Comparison of ENCODE assay signal across 8 mouse cellular contexts in the genomic region with DNA sequence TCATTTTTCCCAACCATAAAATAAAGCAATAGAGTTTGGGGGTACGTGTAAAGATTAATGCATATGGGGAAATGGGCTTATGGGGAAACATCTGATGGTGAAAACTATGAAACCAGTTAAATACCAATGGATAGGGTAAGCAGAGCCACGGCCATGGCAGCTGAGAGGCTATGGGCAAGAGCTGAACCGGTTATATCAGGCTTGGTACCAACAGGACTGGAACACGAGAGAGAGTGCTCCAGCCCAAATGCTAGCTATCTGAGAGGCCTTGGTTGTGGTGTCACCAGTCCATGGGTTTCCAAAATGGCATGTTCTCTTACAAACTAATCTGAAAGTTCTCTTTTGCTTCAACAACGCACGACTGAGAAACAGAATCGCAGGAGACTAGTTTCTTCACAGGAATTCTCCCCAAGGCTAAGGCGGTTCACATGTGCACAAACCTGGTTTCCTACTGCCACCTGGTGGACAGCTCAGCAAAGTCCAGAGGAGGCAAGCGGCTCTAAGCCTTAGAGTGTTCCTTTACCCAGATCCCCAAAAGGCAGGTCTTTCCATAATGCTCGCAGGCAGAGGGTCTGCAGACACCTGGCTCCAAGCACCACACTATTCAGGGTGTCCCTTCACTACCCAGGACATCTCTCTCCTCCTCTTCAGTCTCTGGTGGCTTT.
A peak's percentile ranks its signal among the peaks of the same experiment; 100 is the strongest.
DNase-seq lines count a peak whose midpoint lies in the region; ATAC-seq and TF ChIP-seq lines count a peak whose summit lies in the region.

No protein-coding gene starts in this region.

- H3K36me3 ChIP-seq in thymus, adult 2 months (ENCODE audit: control insufficient read depth, insufficient read depth, low read length) = no peaks in the 10 kb centered on the region
- no peaks in the 10 kb centered on the region for H3K36me3 ChIP-seq in limb, embryonic 10.5 days
- no peaks in the 10 kb centered on the region for H3K36me3 ChIP-seq in midbrain, embryonic 13.5 days
- H3K36me3 ChIP-seq in stomach, embryonic 16.5 days (ENCODE audit: control insufficient read depth, insufficient read depth, low read length) = no peaks in the 10 kb centered on the region

- H3K9me3 ChIP-seq in limb, embryonic 10.5 days (replicated peaks) = no peaks in the 10 kb centered on the region
- no peaks in the 10 kb centered on the region for H3K9me3 ChIP-seq in midbrain, embryonic 13.5 days
- H3K9me3 ChIP-seq in stomach, embryonic 16.5 days (replicated peaks; ENCODE audit: control insufficient read depth, low read length) = no peaks in the 10 kb centered on the region

- H3K27me3 ChIP-seq in thymus, adult 2 months (ENCODE audit: control insufficient read depth, insufficient read depth, low read length) = no peaks in the 10 kb centered on the region
- H3K27me3 ChIP-seq in limb, embryonic 10.5 days (ENCODE audit: low read depth, poor library complexity, severe bottlenecking) = no peaks in the 10 kb centered on the region
- H3K27me3 ChIP-seq in midbrain, embryonic 13.5 days = no peaks in the 10 kb centered on the region
- no peaks in the 10 kb centered on the region for H3K27me3 ChIP-seq in stomach, embryonic 16.5 days (ENCODE audit: control insufficient read depth, insufficient read depth, low read length)

- no peak overlapping the region for H3K27ac ChIP-seq in thymus, adult 2 months (ENCODE audit: control insufficient read depth, insufficient read depth, low read length)
- H3K27ac ChIP-seq in limb, embryonic 10.5 days = no peak overlapping the region
- no peak overlapping the region for H3K27ac ChIP-seq in midbrain, embryonic 13.5 days
- no peak overlapping the region for H3K27ac ChIP-seq in stomach, embryonic 16.5 days (ENCODE audit: low read length)

- TF ChIP-seq POLR2A in thymus, adult 2 months (IDR thresholded peaks at IDR 0.05; ENCODE audit: control insufficient read depth, extremely low read depth, insufficient read depth, low read length, poor library complexity) = no peak

- H3K4me1 ChIP-seq in thymus, adult 2 months (replicated peaks; ENCODE audit: control insufficient read depth, insufficient read depth, low read length) = no peaks in the 10 kb centered on the region
- H3K4me1 ChIP-seq in limb, embryonic 10.5 days = no peaks in the 10 kb centered on the region
- H3K4me1 ChIP-seq in midbrain, embryonic 13.5 days (replicated peaks) = no peaks in the 10 kb centered on the region
- H3K4me1 ChIP-seq in stomach, embryonic 16.5 days (ENCODE audit: control insufficient read depth, insufficient read depth, low read length) = no peaks in the 10 kb centered on the region

- peak; percentile 26 for DNase-seq in thymus, adult 2 months
- DNase-seq in thymus, adult 18-20 months = no peak
- peak; percentile 67 to 85 for DNase-seq in cerebellum, postnatal 4 days (ENCODE audit: low spot score in 2 of 2)
- peak; percentile 17 to 58 for DNase-seq in kidney, adult 8-10 months
- peak; percentile 83 for DNase-seq in limb, embryonic 10.5 days (ENCODE audit: low spot score)

- H3K4me3 ChIP-seq in thymus, adult 2 months (ENCODE audit: control insufficient read depth, insufficient read depth, low read length) = no peak overlapping the region
- H3K4me3 ChIP-seq in limb, embryonic 10.5 days = no peak overlapping the region
- H3K4me3 ChIP-seq in midbrain, embryonic 13.5 days (replicated peaks) = no peak overlapping the region
- H3K4me3 ChIP-seq in stomach, embryonic 16.5 days (replicated peaks; ENCODE audit: low read length) = no peak overlapping the region

- peak; percentile 16; the same call in 1 of the 2 replicates for TF ChIP-seq CTCF in thymus, adult 2 months (IDR thresholded peaks at IDR 0.05; ENCODE audit: borderline replicate concordance, control insufficient read depth, extremely low read depth, insufficient read depth, low read length, poor library complexity)

- ATAC-seq in granulocyte monocyte progenitor cell, adult 5-6 weeks (replicated peaks; ENCODE audit: poor library complexity, severe bottlenecking) = peak; percentile 68
- peak; percentile 98 for ATAC-seq in midbrain, embryonic 13.5 days
- ATAC-seq in stomach, embryonic 16.5 days (ENCODE audit: insufficient read depth, low FRiP score) = peak; percentile 77; the same call in 1 of the 2 replicates

- H3K9ac ChIP-seq in midbrain, embryonic 13.5 days (replicated peaks) = no peak overlapping the region
- H3K9ac ChIP-seq in stomach, embryonic 16.5 days (ENCODE audit: low read length) = no peak overlapping the region

- WGBS in thymus, adult 2 months = 36% methylated on average over 10 of the region's 10 CpGs
- 38% methylated on average over 10 of the region's 10 CpGs for WGBS in limb, embryonic 10.5 days
- WGBS in midbrain, embryonic 13.5 days = 35% methylated on average over 10 of the region's 10 CpGs
- 26% methylated on average over 10 of the region's 10 CpGs for WGBS in stomach, embryonic 16.5 days

- no peak overlapping the region for H3K4me2 ChIP-seq in midbrain, embryonic 13.5 days (replicated peaks)
- no peak overlapping the region for H3K4me2 ChIP-seq in stomach, embryonic 16.5 days (ENCODE audit: low read depth, low read length)

Comparison
In these comparisons a context has a peak if more than half of its experiments do, and no peak if none do; other contexts are left out.
1. DNase-seq: peak in thymus, adult 2 months (single experiment), cerebellum, postnatal 4 days (2 of 2), kidney, adult 8-10 months (2 of 2) and limb, embryonic 10.5 days (single experiment); none in thymus, adult 18-20 months (0 of 2).
2. Peak in every context shown above with its lines, with median percentiles within 50 percentile points of each other: ATAC-seq.